Mouse (Mus musculus) lung, embryonic 14.5 days (tissue): ENCODE results near the gene Gm14692. TPM values are rescaled to one million over a fixed set of nuclear protein-coding genes. Genes with fewer than 3 reads are reported as not detected.
"Not testable (repeated sequence)": the region's sequence is repeated elsewhere in the genome, so short reads cannot be mapped to it uniquely, and the experiment has no call there.

ENCODE experiments used
- ATAC-seq: fragments of 200-750 bp; cut with Nextera tagmentation; 2 replicates; pipeline ENCODE4 v1.8.0; 2017; ENCODE audit warnings: mild to moderate bottlenecking, moderate TSS enrichment, moderate library complexity; ENCODE audit not compliant: insufficient read depth
- DNase-seq: peaks from one replicate; pipeline ENCODE4 v3.0.0-alpha.2; 2015
- H3K27ac ChIP-seq: fragments of 300-500 bp; sonication (generic); 2 replicates; pipeline ENCODE4 v1.5.1; 2014; ENCODE audit warnings: low read depth, mild to moderate bottlenecking, moderate library complexity
- H3K27me3 ChIP-seq: fragments of 300-500 bp; sonication (generic); 2 replicates; pipeline ENCODE4 v1.6.1; 2014; ENCODE audit warnings: low read length, control low read depth; ENCODE audit not compliant: insufficient read depth
- H3K36me3 ChIP-seq: fragments of 300-500 bp; sonication (generic); 2 replicates; pipeline ENCODE4 v1.6.1; 2014; ENCODE audit warnings: control low read depth; ENCODE audit not compliant: insufficient read depth
- H3K4me1 ChIP-seq: fragments of 300-500 bp; sonication (generic); 2 replicates; pipeline ENCODE4 v1.6.1; 2014; ENCODE audit warnings: antibody characterized with exemption, control low read depth; ENCODE audit not compliant: insufficient read depth
- H3K4me2 ChIP-seq: fragments of 300-500 bp; sonication (generic); 2 replicates; pipeline ENCODE4 v1.6.1; 2014; ENCODE audit warnings: mild to moderate bottlenecking
- H3K4me3 ChIP-seq: fragments of 300-500 bp; sonication (generic); 2 replicates; pipeline ENCODE4 v1.5.1; 2014; ENCODE audit warnings: low read depth, low read length
- H3K9ac ChIP-seq: fragments of 300-500 bp; sonication (generic); 2 replicates; pipeline ENCODE4 v1.6.1; 2014
- H3K9me3 ChIP-seq: fragments of 300-500 bp; sonication (generic); 2 replicates; pipeline ENCODE4 v1.6.1; 2016; ENCODE audit warnings: low read depth, low read length, control low read depth
- WGBS: fragments of 180-500 bp; shearing (Covaris S2); extraction: QIAGEN DNeasy Blood & Tissue Kit; methylation state at CpG from one replicate; pipeline ENCODE4 v1.1.7; 2014; 5-methylcytosine and 5-hydroxymethylcytosine counted together
- polyA plus RNA-seq: library from polyadenylated mRNA; unstranded; fragments of >200 nt; fragmentation: Nextera tagmentation; extraction: Ambion mirVana; gene quantifications from 2 replicates; pipeline ENCODE4 v1.2.1, GENCODE M21; 2014

The Gm14692 gene
- not detected in 2 replicates for polyA plus RNA-seq

GRCm38 (mm10) chrX:67695398-67695797, at the start of gene Gm14692:
Gene Gm14692, plus strand, starts transcription at chrX:67695698.
- H3K36me3 ChIP-seq, ATAC-seq, H3K9ac ChIP-seq, DNase-seq, H3K9me3 ChIP-seq, H3K4me3 ChIP-seq, H3K4me1 ChIP-seq, H3K4me2 ChIP-seq, H3K27me3 ChIP-seq, H3K27ac ChIP-seq: not testable (repeated sequence)
- no CpG with 5 or more reads among the region's 10 CpGs for WGBS

- H3K9ac ChIP-seq, H3K4me3 ChIP-seq, H3K27me3 ChIP-seq, DNase-seq, H3K9me3 ChIP-seq, H3K4me1 ChIP-seq, ATAC-seq, H3K36me3 ChIP-seq, H3K4me2 ChIP-seq, H3K27ac ChIP-seq: not testable (repeated sequence)
- WGBS: 82% methylated on average over 3 of the region's 11 CpGs
Measured at GRCm38 (mm10) chrX:67693462-67693861, 2.0 kb upstream of the Gm14692 start, which contains the start of gene Gm1140. Gene Gm1140, minus strand, starts transcription at chrX:67693562.

Other genes starting within 250 kb of the Gm14692 start
- gene Gm1140, start 2.1 kb upstream of the Gm14692 start, polyA plus RNA-seq: not detected in 2 replicates
- not detected in 2 replicates for gene 4933436I01Rik, start 225.8 kb downstream of the Gm14692 start, polyA plus RNA-seq